Mouse (Mus musculus) heart, postnatal 0 days (tissue): ENCODE data around the gene Gm10272. TPM values are rescaled to one million over a fixed set of nuclear protein-coding genes. Genes with fewer than 3 reads are reported as not detected.

ENCODE experiments used
- ATAC-seq: fragments of 200-750 bp; cut with Nextera tagmentation; 2 replicates; pipeline ENCODE4 v1.8.0; 2017; ENCODE audit warnings: low read depth, moderate number of reproducible peaks, moderate library complexity; ENCODE audit not compliant: insufficient read depth
- DNase-seq: peaks from one replicate; pipeline ENCODE4 v3.0.0-alpha.2; 2016; ENCODE audit warnings: low spot score
- H3K27ac ChIP-seq: fragments of 300-500 bp; sonication (generic); 2 replicates; pipeline ENCODE4 v1.5.1; 2014; ENCODE audit warnings: low read depth, mild to moderate bottlenecking
- H3K27me3 ChIP-seq: fragments of 300-500 bp; sonication (generic); 2 replicates; pipeline ENCODE4 v1.6.1; 2014; ENCODE audit warnings: low read length, mixed read lengths; ENCODE audit not compliant: control insufficient read depth, insufficient read depth
- H3K36me3 ChIP-seq: fragments of 300-500 bp; sonication (generic); replicated peaks from 2 replicates; pipeline ENCODE4 v1.6.1; 2014; ENCODE audit warnings: low read length, mixed read lengths; ENCODE audit not compliant: control insufficient read depth, insufficient read depth
- H3K4me1 ChIP-seq: fragments of 300-500 bp; sonication (generic); 2 replicates; pipeline ENCODE4 v1.6.1; 2014; ENCODE audit warnings: antibody characterized with exemption; ENCODE audit not compliant: control insufficient read depth, insufficient read depth
- H3K4me2 ChIP-seq: fragments of 300-500 bp; sonication (generic); 2 replicates; pipeline ENCODE4 v1.6.1; 2014; ENCODE audit warnings: low read depth, mild to moderate bottlenecking, low read length, moderate library complexity
- H3K4me3 ChIP-seq: fragments of 300-500 bp; sonication (generic); 2 replicates; pipeline ENCODE4 v1.5.1; 2014; ENCODE audit warnings: low read depth, low read length
- H3K9ac ChIP-seq: fragments of 300-500 bp; sonication (generic); replicated peaks from 2 replicates; pipeline ENCODE4 v1.6.1; 2014; ENCODE audit warnings: low read depth, low read length, mixed read lengths
- H3K9me3 ChIP-seq: fragments of 300-500 bp; sonication (generic); replicated peaks from 2 replicates; pipeline ENCODE4 v1.6.1; 2016; ENCODE audit warnings: low read length; ENCODE audit not compliant: control insufficient read depth
- CTCF ChIP-seq: IDR thresholded peaks from 2 replicates; pipeline ENCODE4 v1.5.1; 2016; ENCODE audit warnings: antibody characterized with exemption, control low read depth, low read depth
- EP300 ChIP-seq: IDR thresholded peaks from 2 replicates; pipeline ENCODE4 v1.6.1; 2016; ENCODE audit warnings: antibody characterized with exemption, low read depth
- WGBS: fragments of 180-500 bp; shearing (Covaris S2); extraction: QIAGEN DNeasy Blood & Tissue Kit; methylation state at CpG from one replicate; pipeline ENCODE4 v1.1.7; 2014; 5-methylcytosine and 5-hydroxymethylcytosine counted together
- polyA plus RNA-seq: library from polyadenylated mRNA; unstranded; fragments of >200 nt; fragmentation: Nextera tagmentation; extraction: Ambion mirVana; gene quantifications from 2 replicates; pipeline ENCODE4 v1.2.1, GENCODE M21; 2015
- total RNA-seq: library from RNA; depleted of rRNA; stranded (reverse); fragments of >200 nt; gene quantifications from 2 replicates; pipeline ENCODE4 v1.2.3, GENCODE M21; 2014; ENCODE audit warnings: low replicate concordance

Gene Gm10272
- total and polyA plus RNA-seq, 2 experiments from 2014 or later, result not detected

DNA sequence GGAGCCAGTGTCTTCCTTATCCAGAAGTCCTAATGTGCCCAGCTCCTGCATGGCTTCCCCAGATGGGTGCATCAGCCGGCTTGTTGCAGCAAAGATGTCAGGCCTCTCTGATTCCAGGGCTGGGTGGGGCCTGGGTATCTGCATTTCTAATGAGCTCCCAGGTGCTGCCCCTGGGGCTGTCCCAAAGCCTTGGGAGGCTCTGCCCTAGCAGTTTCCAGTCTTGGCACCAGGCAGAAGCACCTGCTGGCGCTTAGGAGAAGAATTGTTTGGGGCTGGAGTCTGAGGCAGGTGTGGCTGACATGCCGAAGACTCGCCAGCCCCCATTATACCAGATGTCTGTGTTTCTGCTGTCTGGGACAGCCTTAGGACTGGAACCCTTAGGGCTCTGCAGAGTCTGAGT is 35.7 kb upstream of the Gm10272 start:
- H3K4me2 ChIP-seq, result no peak overlapping the region
- ATAC-seq (no peak), DNase-seq (no peak)
- no peak overlapping the region for H3K9ac ChIP-seq
- H3K36me3 ChIP-seq, result no peaks in the 10 kb centered on the region
- no peak for TF ChIP-seq EP300
- TF ChIP-seq CTCF, result no peak
- H3K27ac ChIP-seq, result no peak overlapping the region
- no peaks in the 10 kb centered on the region for H3K9me3 ChIP-seq
- peaks cover 11% of the 10 kb centered on the region; the same call in 1 of the 2 replicates for H3K27me3 ChIP-seq
- no peaks in the 10 kb centered on the region for H3K4me1 ChIP-seq
- WGBS, result 81% methylated on average over 4 of the region's 4 CpGs
- no peak overlapping the region for H3K4me3 ChIP-seq

DNA sequence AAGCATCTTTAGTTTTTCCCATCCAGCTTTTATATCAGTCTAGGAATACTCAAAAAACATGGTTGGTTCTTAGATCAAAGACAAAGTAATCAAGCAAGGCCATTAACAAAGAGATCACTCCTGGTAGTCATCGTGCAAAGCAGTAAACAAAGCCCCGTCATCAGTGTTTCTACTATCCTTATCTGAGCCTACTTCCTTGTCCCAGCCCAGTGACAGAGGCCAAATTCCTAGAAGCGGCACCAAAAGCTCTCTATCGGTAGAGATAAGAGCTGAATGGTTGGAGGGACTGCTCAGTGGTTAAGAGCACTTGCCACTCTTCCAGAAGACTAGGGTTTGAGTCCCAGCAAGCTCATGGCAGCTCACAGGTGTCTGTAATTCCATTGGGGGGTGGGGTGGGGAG is 34.9 kb upstream of the Gm10272 start:
- 13% methylated on average over 4 of the region's 4 CpGs for WGBS
- H3K27ac ChIP-seq, result no peak overlapping the region
- no peak overlapping the region for H3K9ac ChIP-seq
- no peak for ATAC-seq
- H3K36me3 ChIP-seq, result no peaks in the 10 kb centered on the region
- DNase-seq, result no peak
- H3K9me3 ChIP-seq, result no peaks in the 10 kb centered on the region
- peaks cover 11% of the 10 kb centered on the region; the same call in 1 of the 2 replicates for H3K27me3 ChIP-seq
- no peaks in the 10 kb centered on the region for H3K4me1 ChIP-seq
- TF ChIP-seq CTCF (no peak), EP300 (no peak)
- H3K4me3 ChIP-seq, result no peak overlapping the region
- H3K4me2 ChIP-seq, result no peak overlapping the region

- Histone ChIP-seq H3K4me1 (no peaks in the 10 kb centered on the region), H3K27me3 (peaks cover 33% of the 10 kb centered on the region), H3K9me3 (no peaks in the 10 kb centered on the region), H3K27ac (no peak overlapping the region), H3K9ac (no peak overlapping the region), H3K4me2 (no peak overlapping the region), H3K36me3 (no peaks in the 10 kb centered on the region), H3K4me3 (no peak overlapping the region)
- no peak for TF ChIP-seq CTCF
- TF ChIP-seq EP300, result no peak
- 50% methylated on average over 13 of the region's 13 CpGs for WGBS
- ATAC-seq, result no peak
- no peak for DNase-seq
Observed at GRCm38 (mm10) chr10:77673765-77674164, 32.7 kb upstream of the Gm10272 start.

- Histone ChIP-seq H3K9ac (no peak overlapping the region), H3K27me3 (peaks cover 36% of the 10 kb centered on the region), H3K4me2 (peak overlapping the region; percentile 39; the same call in 1 of the 2 replicates), H3K4me3 (peak overlapping the region; percentile 18), H3K4me1 (no peaks in the 10 kb centered on the region), H3K36me3 (no peaks in the 10 kb centered on the region), H3K27ac (no peak overlapping the region), H3K9me3 (no peaks in the 10 kb centered on the region)
- WGBS, result 0% methylated on average over 28 of the region's 35 CpGs
- DNase-seq (no peak), ATAC-seq (no peak)
- TF ChIP-seq EP300 (no peak), CTCF (no peak)
Observed at GRCm38 (mm10) chr10:77677562-77677961, 28.9 kb upstream of the Gm10272 start.

- Histone ChIP-seq H3K9ac (no peak overlapping the region), H3K27ac (no peak overlapping the region), H3K4me3 (no peak overlapping the region), H3K4me2 (no peak overlapping the region), H3K36me3 (no peaks in the 10 kb centered on the region), H3K9me3 (no peaks in the 10 kb centered on the region), H3K4me1 (0 out of 2 replicates have a peak, but pooled peaks cover 4% of the 10 kb centered on the region), H3K27me3 (peaks cover 54% of the 10 kb centered on the region)
- TF ChIP-seq CTCF (no peak), EP300 (no peak)
- ATAC-seq (no peak), DNase-seq (no peak)
- WGBS, result 59% methylated on average over 7 of the region's 7 CpGs
Observed at GRCm38 (mm10) chr10:77682994-77683393, 23.4 kb upstream of the Gm10272 start.

DNA sequence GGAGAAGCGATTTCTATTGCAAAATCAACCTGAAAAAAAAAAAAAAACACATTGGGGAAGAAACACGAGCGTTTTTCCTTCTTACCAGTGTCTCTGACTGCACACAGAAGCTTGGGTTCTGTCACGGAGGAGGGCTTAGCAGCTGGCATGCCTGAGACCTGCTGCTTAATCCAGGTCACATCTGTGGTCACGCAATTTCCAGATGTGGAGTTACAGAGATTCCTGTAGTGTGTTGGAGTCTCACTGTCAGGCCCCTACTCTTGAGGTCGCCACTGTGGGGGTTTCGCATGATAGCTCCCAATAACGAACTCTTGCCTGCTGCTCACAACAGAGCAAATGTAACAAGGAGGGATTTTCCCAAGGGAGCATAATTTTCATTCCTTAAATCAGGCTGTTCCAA is 22.2 kb upstream of the Gm10272 start:
- H3K9ac ChIP-seq, result no peak overlapping the region
- DNase-seq (no peak), ATAC-seq (no peak)
- H3K9me3 ChIP-seq, result no peaks in the 10 kb centered on the region
- peaks cover 55% of the 10 kb centered on the region for H3K27me3 ChIP-seq
- H3K4me1 ChIP-seq, result 0 out of 2 replicates have a peak, but pooled peaks cover 4% of the 10 kb centered on the region
- H3K4me3 ChIP-seq, result no peak overlapping the region
- 31% methylated on average over 8 of the region's 8 CpGs for WGBS
- no peak overlapping the region for H3K27ac ChIP-seq
- no peak for TF ChIP-seq CTCF
- no peak for TF ChIP-seq EP300
- no peaks in the 10 kb centered on the region for H3K36me3 ChIP-seq
- no peak overlapping the region for H3K4me2 ChIP-seq
